Mouse (Mus musculus) embryo, embryonic 11 days (tissue): ENCODE measurements around the gene Prkn.
"Not testable (repeated sequence)": the region's sequence is repeated elsewhere in the genome, so short reads cannot be mapped to it uniquely, and the experiment has no call there.

Source experiments
- DNase-seq: peaks from one replicate; pipeline ENCODE4 v3.0.0-alpha.2; 2015

Gene Prkn

GRCm38 (mm10) chr17:11933737-11934136 is 1093.6 kb downstream of the Prkn start:
- no peak for DNase-seq

GRCm38 (mm10) chr17:11947436-11947835 is 1107.3 kb downstream of the Prkn start:
- DNase-seq = no peak

- no peak for DNase-seq
These were observed 1109.5 kb downstream of the Prkn start for GRCm38 (mm10) chr17:11949551-11950197.

- DNase-seq = no peak
These were observed 1110.0 kb downstream of the Prkn start for GRCm38 (mm10) chr17:11950198-11950594.

GRCm38 (mm10) chr17:11955317-11955716 is 1115.1 kb downstream of the Prkn start:
- DNase-seq = no peak

GRCm38 (mm10) chr17:11960492-11960891 is 1120.3 kb downstream of the Prkn start:
- DNase-seq = no peak

GRCm38 (mm10) chr17:11962808-11963207 is 1122.6 kb downstream of the Prkn start:
- DNase-seq = peak; percentile 63

GRCm38 (mm10) chr17:11970160-11970559 is 1130.0 kb downstream of the Prkn start:
- DNase-seq = no peak

GRCm38 (mm10) chr17:11972550-11972949 is 1132.4 kb downstream of the Prkn start:
- peak; percentile 58 for DNase-seq

- DNase-seq = no peak
These were observed 1133.0 kb downstream of the Prkn start for GRCm38 (mm10) chr17:11972969-11973787.

GRCm38 (mm10) chr17:11975062-11975607 is 1135.0 kb downstream of the Prkn start:
- DNase-seq = peak; percentile 79

GRCm38 (mm10) chr17:11978260-11978821 is 1138.2 kb downstream of the Prkn start:
- DNase-seq = peak; percentile 33

GRCm38 (mm10) chr17:11981666-11982065 is 1141.5 kb downstream of the Prkn start:
- DNase-seq = no peak

- DNase-seq = no peak
These were observed 1148.1 kb downstream of the Prkn start for GRCm38 (mm10) chr17:11988110-11988837.

- no peak for DNase-seq
These were observed 1149.1 kb downstream of the Prkn start for GRCm38 (mm10) chr17:11989296-11989695.

GRCm38 (mm10) chr17:11990386-11991087 is 1150.4 kb downstream of the Prkn start:
- peak; percentile 36 for DNase-seq

- peak; percentile 86 for DNase-seq
These were observed 1153.1 kb downstream of the Prkn start for GRCm38 (mm10) chr17:11993249-11993648.

GRCm38 (mm10) chr17:11994252-11994651 is 1154.1 kb downstream of the Prkn start:
- no peak for DNase-seq

GRCm38 (mm10) chr17:11994754-11995153 is 1154.6 kb downstream of the Prkn start:
- DNase-seq = not testable (repeated sequence)

GRCm38 (mm10) chr17:11995522-11995921 is 1155.3 kb downstream of the Prkn start:
- no peak for DNase-seq

- no peak for DNase-seq
These were observed 1156.1 kb downstream of the Prkn start for GRCm38 (mm10) chr17:11996311-11996710.

- no peak for DNase-seq
These were observed 1160.1 kb downstream of the Prkn start for GRCm38 (mm10) chr17:12000285-12000684.
